Mouse (Mus musculus): ENCODE results near the gene Trpm7.
A peak's percentile ranks its signal among the peaks of the same experiment; 100 is the strongest.
"Not testable (repeated sequence)": the region's sequence is repeated elsewhere in the genome, so short reads cannot be mapped to it uniquely, and the experiment has no call there.

Gene Trpm7

GRCm38 (mm10) chr2:126875871-126876796 lies at the start of gene Trpm7:
Gene Trpm7 (minus strand): TSS chr2:126876230.
- peak; percentile 94 for DNase-seq

- DNase-seq, result no peak
Measured at GRCm38 (mm10) chr2:126920358-126921060, 44.5 kb upstream of the Trpm7 start.

- no peak for DNase-seq
Measured at GRCm38 (mm10) chr2:126916236-126916635, 40.2 kb upstream of the Trpm7 start.

- DNase-seq, result no peak
Measured at GRCm38 (mm10) chr2:126914096-126914495, 38.1 kb upstream of the Trpm7 start.

DNA sequence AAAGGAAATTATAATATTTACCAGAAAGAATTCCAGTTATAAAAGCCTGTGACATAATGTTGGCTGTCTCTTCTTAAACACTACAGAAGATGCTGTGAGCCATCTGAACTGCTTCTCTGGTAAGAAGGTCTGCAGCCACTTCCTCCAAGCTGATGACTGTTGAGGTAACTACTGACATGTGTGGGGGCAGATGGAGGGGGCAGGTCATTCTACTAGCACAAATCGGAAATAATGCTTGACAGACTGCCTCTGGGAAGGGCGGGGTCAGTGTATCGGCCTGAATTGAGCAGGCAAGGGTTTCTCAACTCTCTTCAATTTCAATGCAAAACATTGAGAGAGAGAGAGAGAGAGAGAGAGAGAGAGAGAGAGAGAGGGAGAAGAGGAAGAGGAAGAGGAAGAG lies 28.1 kb upstream of the Trpm7 start:
- no peak for DNase-seq

DNA sequence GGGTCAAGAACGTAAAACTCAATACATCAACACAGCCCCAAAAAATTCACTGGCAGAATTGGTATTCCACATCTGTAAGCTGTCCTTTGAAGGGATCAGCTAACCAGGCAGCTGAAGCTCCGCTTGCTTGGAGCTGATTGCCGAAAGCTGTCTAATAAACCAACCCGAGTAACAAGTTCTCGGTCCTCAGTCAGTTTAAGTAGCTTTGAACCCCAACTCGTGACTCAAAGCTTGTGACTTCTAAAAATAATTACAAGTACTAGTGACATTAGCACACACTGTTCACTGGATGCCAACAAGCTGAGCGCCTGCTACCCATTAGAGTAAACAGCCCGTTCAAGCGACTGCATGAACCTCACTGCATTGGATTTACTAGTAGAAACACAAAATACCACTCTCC lies 21.5 kb upstream of the Trpm7 start:
- peak; percentile 8 for DNase-seq

DNA sequence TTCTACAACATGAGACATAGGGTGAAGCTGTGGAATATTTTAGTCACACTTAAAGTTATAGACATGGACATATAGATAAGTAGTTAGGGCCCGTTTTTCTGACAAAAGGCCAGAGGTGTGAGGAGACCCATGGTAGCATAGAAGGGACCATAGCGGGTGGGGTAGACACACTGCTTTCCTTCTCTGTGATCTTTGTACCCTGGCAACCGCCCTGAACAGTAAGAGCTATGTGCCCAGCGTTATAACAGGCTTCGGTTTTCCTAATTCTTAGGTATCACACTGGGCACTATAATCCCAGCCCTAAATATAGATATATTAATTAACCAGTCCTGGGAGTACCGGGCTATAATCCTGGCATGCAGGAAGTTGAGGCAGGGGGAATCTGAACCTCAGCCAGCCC lies 20.9 kb upstream of the Trpm7 start:
- DNase-seq, result no peak

DNA sequence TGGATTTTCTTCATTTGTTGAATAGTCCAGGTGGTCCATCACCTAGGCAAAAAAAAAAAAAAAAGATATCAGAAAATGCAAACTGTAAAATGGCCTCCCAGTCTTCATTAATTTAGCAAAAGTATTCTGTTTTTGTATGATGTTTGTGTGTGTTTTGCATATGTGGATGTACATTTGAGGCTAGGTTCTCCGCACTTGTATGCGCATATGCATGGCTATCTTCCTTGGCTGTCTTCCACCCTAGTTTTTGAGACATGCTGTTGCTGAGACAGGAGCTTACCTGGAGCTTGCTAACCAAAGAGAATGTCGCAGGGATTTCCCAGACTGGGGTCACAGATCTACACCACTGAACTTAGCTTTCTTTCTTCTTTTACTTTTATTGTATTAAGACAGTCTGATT lies 18.2 kb upstream of the Trpm7 start:
- DNase-seq, result no peak

DNA sequence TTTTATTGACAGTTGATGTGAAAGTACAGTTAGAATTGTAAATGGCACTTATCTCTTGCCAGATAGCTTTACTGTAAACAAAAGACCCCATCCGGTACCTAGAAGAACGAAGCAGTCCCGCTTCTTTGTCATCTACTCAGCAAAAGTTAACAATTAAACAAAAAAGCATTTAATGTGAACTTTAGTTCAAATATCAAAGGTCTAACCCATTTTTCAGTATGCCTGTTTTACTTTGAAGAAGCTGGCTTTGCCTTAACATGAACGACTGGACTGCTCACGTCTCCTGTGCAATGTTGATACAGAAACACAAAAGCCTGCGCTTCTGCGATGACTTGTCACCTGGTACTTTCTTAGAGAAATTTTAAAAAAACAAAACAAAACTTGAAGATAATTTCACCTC lies 16.3 kb upstream of the Trpm7 start:
- DNase-seq, result no peak

DNA sequence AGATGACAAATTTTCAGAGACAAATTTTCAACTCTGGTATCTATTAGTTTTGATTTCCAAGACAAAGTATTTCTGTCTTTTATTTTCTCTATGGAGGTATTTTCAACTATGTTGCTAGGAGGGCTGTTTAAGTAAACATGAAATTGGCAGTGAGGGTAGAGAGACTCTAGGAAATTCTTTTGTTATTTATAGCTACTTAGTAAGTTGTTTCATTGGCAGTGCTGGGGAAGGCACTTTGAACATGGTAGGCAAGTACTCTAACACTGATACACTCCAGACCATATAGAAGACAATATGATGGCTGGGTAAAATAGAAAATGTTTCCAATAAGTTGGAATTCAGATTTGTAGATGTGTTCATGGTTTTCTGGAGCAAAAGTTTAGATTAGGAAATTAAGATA lies 15.7 kb upstream of the Trpm7 start:
- no peak for DNase-seq

- DNase-seq, result peak; percentile 14
Measured at GRCm38 (mm10) chr2:126887141-126887540, 11.1 kb upstream of the Trpm7 start.

DNA sequence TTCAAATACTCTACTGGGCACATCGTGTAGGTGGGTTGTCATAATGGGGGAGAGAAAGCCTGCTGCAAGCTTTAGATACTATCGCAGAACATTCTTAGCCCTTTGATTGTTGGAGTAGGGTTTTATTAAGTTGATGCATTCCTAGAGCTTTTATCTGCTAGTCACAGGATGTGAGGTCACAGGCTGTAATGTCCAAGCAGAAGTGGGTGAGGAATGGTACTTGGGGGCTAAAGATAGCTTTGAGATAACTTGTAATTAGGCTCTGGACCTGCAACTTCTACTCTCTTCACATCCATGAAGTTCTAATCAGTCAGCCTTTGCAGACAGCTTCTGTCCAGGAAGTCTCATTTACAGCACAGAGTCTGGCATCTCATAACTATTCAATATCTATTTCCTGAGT lies 9.8 kb upstream of the Trpm7 start:
- no peak for DNase-seq

DNA sequence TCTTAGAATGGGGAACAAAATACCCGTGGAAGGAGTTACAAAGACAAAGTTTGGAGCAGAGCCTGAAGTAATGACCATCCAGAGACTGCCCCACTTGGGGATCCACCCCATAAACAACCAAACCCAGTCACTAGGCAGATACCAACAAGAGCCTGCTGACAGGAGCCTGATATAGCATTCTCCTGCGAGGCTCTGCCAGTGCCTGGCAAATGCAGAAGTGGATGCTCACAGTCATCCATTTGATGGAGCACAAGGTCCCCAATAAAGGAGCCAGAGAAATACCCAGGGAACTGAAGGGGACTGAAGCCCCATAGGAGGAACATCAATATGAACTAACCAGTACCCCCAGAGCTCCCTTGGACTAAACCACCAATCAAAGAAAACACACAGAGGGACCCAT lies 6.7 kb upstream of the Trpm7 start:
- DNase-seq, result not testable (repeated sequence)

GRCm38 (mm10) chr2:126877991-126878390 lies 2.0 kb upstream of the Trpm7 start:
- no peak for DNase-seq

DNA sequence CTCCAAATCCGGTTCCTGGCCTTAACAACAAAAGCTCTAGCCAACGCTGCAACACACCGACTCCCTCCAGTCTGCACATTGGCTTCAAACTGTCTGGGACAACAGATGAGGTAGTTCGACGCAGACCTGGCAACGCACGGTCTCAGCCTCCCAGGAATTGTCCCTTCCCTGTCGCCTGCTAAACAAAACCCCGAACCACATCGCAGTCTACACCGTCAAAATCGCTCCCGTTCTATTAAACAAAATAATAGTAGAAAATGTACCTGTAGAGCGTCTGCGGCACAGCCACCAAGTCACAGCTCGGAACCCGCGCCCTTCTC lies 554 bp downstream of the Trpm7 start:
- DNase-seq, result peak; percentile 45

- peak; percentile 21 for DNase-seq
Measured at GRCm38 (mm10) chr2:126874809-126875515, 1.1 kb downstream of the Trpm7 start.

DNA sequence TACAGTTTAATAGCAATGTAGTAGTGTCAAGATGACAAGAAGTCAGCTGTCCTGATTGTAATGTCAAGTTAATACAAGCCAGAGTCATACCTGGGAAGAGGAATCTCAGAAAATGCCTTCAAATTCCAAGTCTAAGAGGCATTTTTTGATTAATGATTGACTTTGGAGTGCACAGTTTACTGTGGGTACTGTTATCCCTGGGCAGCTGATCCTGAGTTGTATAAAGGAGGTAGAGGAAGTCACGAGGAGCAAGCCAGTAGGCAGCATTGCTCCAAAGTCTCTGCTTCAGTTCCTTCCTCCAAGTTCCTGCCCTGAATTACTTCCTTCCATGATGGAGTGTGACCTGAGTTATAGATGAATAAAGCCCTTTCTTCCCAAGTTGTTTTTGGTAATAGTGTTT lies 9.7 kb downstream of the Trpm7 start:
- DNase-seq, result no peak

DNA sequence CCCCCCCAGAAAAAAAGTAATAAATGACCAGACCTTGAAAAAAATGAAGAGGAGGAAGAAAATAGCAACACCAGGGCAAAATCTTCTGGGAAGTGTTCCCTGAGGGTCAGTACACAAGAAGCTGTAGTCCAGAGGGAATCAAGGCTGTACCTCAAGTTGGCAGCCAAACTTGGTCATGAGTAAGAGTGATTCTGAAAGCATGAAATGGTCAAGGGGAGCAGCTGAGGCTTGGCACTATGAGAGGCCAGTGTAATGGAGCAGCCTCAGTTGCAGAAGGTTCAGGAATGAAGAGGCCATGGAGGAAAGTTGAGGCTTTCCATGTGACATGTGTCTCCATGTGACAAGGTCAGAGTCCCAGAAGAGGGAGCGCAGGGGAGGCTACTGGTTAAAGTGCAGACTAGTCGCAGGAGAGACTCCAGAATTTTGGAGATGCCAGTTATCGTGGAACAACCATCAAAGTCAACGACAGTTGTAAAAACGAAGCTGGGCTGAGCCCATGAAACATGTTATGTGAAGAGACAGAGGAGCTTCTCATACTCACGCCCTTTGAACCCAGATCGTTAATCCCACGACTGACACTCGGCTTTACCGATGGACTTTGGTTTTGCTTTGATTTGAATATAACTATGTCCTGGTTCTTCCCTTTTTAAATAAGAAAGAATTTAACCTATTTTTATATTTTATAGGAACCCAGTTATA lies 10.4 kb downstream of the Trpm7 start:
- DNase-seq, result no peak

DNA sequence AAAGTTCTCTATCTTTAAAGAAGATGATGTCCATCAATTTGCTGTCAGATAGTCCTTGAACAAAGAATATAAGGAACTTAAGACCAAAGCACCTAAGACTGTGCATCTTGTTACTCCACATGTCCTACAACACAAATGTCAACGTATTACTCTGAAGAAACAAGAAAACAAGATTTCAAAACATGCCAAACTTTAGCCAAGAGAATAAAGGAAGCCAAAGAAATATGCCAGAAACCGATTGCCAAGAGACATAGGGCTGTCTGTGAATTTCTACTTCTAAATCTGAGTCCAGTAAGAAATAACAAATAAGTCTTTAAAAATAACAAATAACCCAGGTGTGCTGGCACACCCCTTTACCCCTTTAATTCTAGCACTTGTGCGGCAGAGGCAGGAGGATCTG lies 11.0 kb downstream of the Trpm7 start:
- no peak for DNase-seq

- DNase-seq, result no peak
Measured at GRCm38 (mm10) chr2:126844751-126845150, 31.3 kb downstream of the Trpm7 start.

DNA sequence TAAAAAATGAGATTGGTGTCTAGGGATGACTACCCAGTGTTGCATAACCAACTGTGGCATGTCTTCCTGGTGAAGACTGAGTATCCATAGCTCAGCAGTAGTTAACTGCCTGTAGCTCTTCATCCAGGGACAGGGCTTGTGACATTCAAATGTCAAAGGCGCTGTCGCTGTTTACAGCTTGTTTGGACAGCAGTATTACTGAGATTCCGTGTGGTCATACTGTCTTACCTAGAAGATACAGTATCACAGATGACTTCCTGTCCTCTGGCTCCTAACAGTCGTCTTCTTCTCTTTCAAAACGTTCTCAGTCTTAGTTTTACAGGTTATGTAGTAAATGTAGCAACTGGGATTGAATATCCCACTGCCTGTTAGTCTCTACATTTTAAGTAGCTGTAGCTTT lies 37.2 kb downstream of the Trpm7 start:
- no peak for DNase-seq

DNA sequence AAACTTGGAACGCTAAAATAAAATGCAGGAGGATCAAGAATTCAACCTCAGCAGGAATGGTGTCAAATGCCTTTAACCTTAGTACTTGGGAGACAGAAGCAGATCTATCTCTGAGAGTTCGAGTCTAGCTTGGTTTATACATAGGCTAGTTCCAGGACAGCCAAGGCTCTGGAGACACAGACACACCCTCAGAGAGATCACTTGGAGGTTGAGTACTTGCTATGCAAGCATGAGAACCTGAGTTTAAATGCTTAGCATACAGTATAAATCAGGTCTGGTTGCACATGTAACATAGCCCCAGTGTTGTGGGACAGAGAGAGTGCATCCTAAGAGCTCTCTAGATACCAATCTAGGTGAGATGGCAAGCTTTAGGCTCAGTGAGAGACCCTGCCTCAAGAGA lies 58.6 kb downstream of the Trpm7 start:
- DNase-seq, result no peak
